Mouse (Mus musculus) hindbrain, embryonic 16.5 days (tissue): ENCODE results near the gene Tmem131. TPM values are rescaled to one million over a fixed set of nuclear protein-coding genes. Genes with fewer than 3 reads are reported as not detected.

Experiments used
- ATAC-seq: fragments of 200-750 bp; cut with Nextera tagmentation; 2 replicates; pipeline ENCODE4 v1.8.0; 2017; ENCODE audit warnings: moderate TSS enrichment, moderate library complexity
- H3K27ac ChIP-seq: fragments of 300-500 bp; sonication (generic); 2 replicates; pipeline ENCODE4 v1.5.1; 2014; ENCODE audit warnings: low read depth, mild to moderate bottlenecking, control low read depth, low read length, moderate library complexity
- H3K27me3 ChIP-seq: fragments of 300-500 bp; sonication (generic); replicated peaks from 2 replicates; pipeline ENCODE4 v1.6.1; 2014; ENCODE audit warnings: low read length; ENCODE audit not compliant: control insufficient read depth, insufficient read depth
- H3K36me3 ChIP-seq: fragments of 300-500 bp; sonication (generic); 2 replicates; pipeline ENCODE4 v1.6.1; 2014; ENCODE audit warnings: mild to moderate bottlenecking, low read length, moderate library complexity, mixed read lengths; ENCODE audit not compliant: control insufficient read depth, insufficient read depth
- H3K4me1 ChIP-seq: fragments of 300-500 bp; sonication (generic); 2 replicates; pipeline ENCODE4 v1.6.1; 2014; ENCODE audit warnings: low read depth, low read length; ENCODE audit not compliant: control insufficient read depth, insufficient read depth
- H3K4me2 ChIP-seq: fragments of 300-500 bp; sonication (generic); 2 replicates; pipeline ENCODE4 v1.6.1; 2014; ENCODE audit warnings: mild to moderate bottlenecking, low read length, control low read depth, moderate library complexity
- H3K4me3 ChIP-seq: fragments of 300-500 bp; sonication (generic); 2 replicates; pipeline ENCODE4 v1.5.1; 2014; ENCODE audit warnings: mild to moderate bottlenecking, low read length, control low read depth, moderate library complexity
- H3K9ac ChIP-seq: fragments of 300-500 bp; sonication (generic); 2 replicates; pipeline ENCODE4 v1.6.1; 2014; ENCODE audit warnings: low read depth, mild to moderate bottlenecking, control low read depth, low read length, moderate library complexity
- H3K9me3 ChIP-seq: fragments of 300-500 bp; sonication (generic); 2 replicates; pipeline ENCODE4 v1.6.1; 2014; ENCODE audit warnings: mild to moderate bottlenecking, low read length, moderate library complexity; ENCODE audit not compliant: control insufficient read depth
- WGBS: fragments of 180-500 bp; shearing (Covaris S2); extraction: QIAGEN DNeasy Blood & Tissue Kit; methylation state at CpG from one replicate; pipeline ENCODE4 v1.1.7; 2014; 5-methylcytosine and 5-hydroxymethylcytosine counted together
- polyA plus RNA-seq: library from polyadenylated mRNA; unstranded; fragments of >200 nt; fragmentation: Nextera tagmentation; extraction: Ambion mirVana; gene quantifications from 2 replicates; pipeline ENCODE4 v1.2.1, GENCODE M21; 2015

The Tmem131 gene
- polyA plus RNA-seq, 1 experiment from 2014 or later: 10.0 TPM

GRCm38 (mm10) chr1:36982191-36982961, 38.9 kb upstream of the Tmem131 start:
- 91% methylated on average over 9 of the region's 9 CpGs for WGBS
- no peak overlapping the region for H3K4me3 ChIP-seq
- H3K36me3 ChIP-seq: no peaks in the 10 kb centered on the region
- H3K4me1 ChIP-seq: no peaks in the 10 kb centered on the region
- no peak for ATAC-seq
- H3K9me3 ChIP-seq: no peaks in the 10 kb centered on the region
- H3K27ac ChIP-seq: no peak overlapping the region
- no peak overlapping the region for H3K4me2 ChIP-seq
- H3K9ac ChIP-seq: no peak overlapping the region
- no peaks in the 10 kb centered on the region for H3K27me3 ChIP-seq

GRCm38 (mm10) chr1:36976770-36977169, 33.3 kb upstream of the Tmem131 start:
- no peaks in the 10 kb centered on the region for H3K27me3 ChIP-seq
- H3K9ac ChIP-seq: no peak overlapping the region
- WGBS: 92% methylated on average over 4 of the region's 4 CpGs
- no peak overlapping the region for H3K4me2 ChIP-seq
- no peaks in the 10 kb centered on the region for H3K9me3 ChIP-seq
- no peaks in the 10 kb centered on the region for H3K4me1 ChIP-seq
- no peak overlapping the region for H3K4me3 ChIP-seq
- H3K27ac ChIP-seq: no peak overlapping the region
- no peaks in the 10 kb centered on the region for H3K36me3 ChIP-seq
- no peak for ATAC-seq

GRCm38 (mm10) chr1:36970918-36971617, 27.6 kb upstream of the Tmem131 start:
- no peak for ATAC-seq

GRCm38 (mm10) chr1:36965831-36966230, 22.4 kb upstream of the Tmem131 start:
- no peak for ATAC-seq
- Histone ChIP-seq H3K4me1 (no peaks in the 10 kb centered on the region), H3K9me3 (no peaks in the 10 kb centered on the region), H3K9ac (no peak overlapping the region), H3K4me2 (no peak overlapping the region), H3K27me3 (no peaks in the 10 kb centered on the region), H3K36me3 (no peaks in the 10 kb centered on the region), H3K4me3 (no peak overlapping the region), H3K27ac (no peak overlapping the region)
- 95% methylated on average over 5 of the region's 5 CpGs for WGBS

More at GRCm38 (mm10) chr1:36970918-36971617, 27.6 kb upstream of the Tmem131 start:
- Histone ChIP-seq H3K36me3 (no peaks in the 10 kb centered on the region), H3K9me3 (no peaks in the 10 kb centered on the region), H3K4me1 (no peaks in the 10 kb centered on the region), H3K27ac (no peak overlapping the region), H3K9ac (no peak overlapping the region), H3K4me3 (no peak overlapping the region), H3K27me3 (no peaks in the 10 kb centered on the region), H3K4me2 (no peak overlapping the region)
- WGBS: 93% methylated on average over 3 of the region's 3 CpGs

GRCm38 (mm10) chr1:36962379-36963176, 19.1 kb upstream of the Tmem131 start:
- Histone ChIP-seq H3K27ac (no peak overlapping the region), H3K4me2 (no peak overlapping the region), H3K4me3 (no peak overlapping the region), H3K27me3 (no peaks in the 10 kb centered on the region), H3K9me3 (no peaks in the 10 kb centered on the region), H3K9ac (no peak overlapping the region), H3K36me3 (no peaks in the 10 kb centered on the region), H3K4me1 (no peaks in the 10 kb centered on the region)
- ATAC-seq: no peak
- whole genome bisulfite sequencing: 63% methylated on average over 10 of the region's 10 CpGs

- no peak for ATAC-seq
- H3K36me3 ChIP-seq: no peaks in the 10 kb centered on the region
- no peaks in the 10 kb centered on the region for H3K27me3 ChIP-seq
- no peak overlapping the region for H3K9ac ChIP-seq
- no peaks in the 10 kb centered on the region for H3K9me3 ChIP-seq
- WGBS: 89% methylated on average over 16 of the region's 16 CpGs
- H3K4me1 ChIP-seq: no peaks in the 10 kb centered on the region
- H3K4me2 ChIP-seq: no peak overlapping the region
- no peak overlapping the region for H3K4me3 ChIP-seq
- no peak overlapping the region for H3K27ac ChIP-seq
Observed at GRCm38 (mm10) chr1:36960509-36961222, 17.2 kb upstream of the Tmem131 start.

GRCm38 (mm10) chr1:36949591-36950184, 6.2 kb upstream of the Tmem131 start:
- Histone ChIP-seq H3K4me2 (no peak overlapping the region), H3K27ac (no peak overlapping the region), H3K9ac (no peak overlapping the region), H3K4me1 (no peaks in the 10 kb centered on the region), H3K4me3 (no peak overlapping the region), H3K36me3 (no peaks in the 10 kb centered on the region), H3K27me3 (no peaks in the 10 kb centered on the region), H3K9me3 (no peaks in the 10 kb centered on the region)
- ATAC-seq: peak; percentile 74
- WGBS: 52% methylated on average over 7 of the region's 7 CpGs

- H3K4me3 ChIP-seq: no peak overlapping the region
- no peak overlapping the region for H3K4me2 ChIP-seq
- H3K27ac ChIP-seq: no peak overlapping the region
- H3K9me3 ChIP-seq: no peaks in the 10 kb centered on the region
- ATAC-seq: no peak
- H3K9ac ChIP-seq: no peak overlapping the region
- H3K27me3 ChIP-seq: no peaks in the 10 kb centered on the region
- no peaks in the 10 kb centered on the region for H3K36me3 ChIP-seq
- 75% methylated on average over 8 of the region's 8 CpGs for WGBS
- no peaks in the 10 kb centered on the region for H3K4me1 ChIP-seq
Observed at GRCm38 (mm10) chr1:36947448-36947847, 4.0 kb upstream of the Tmem131 start.
